Mouse (Mus musculus): ENCODE results near the gene Lrp2bp. TPM values are rescaled to one million over a fixed set of nuclear protein-coding genes. Genes with fewer than 3 reads are reported as not detected.

The Lrp2bp gene
- 0.45 and 0.66 TPM in 2 replicates for polyA plus RNA-seq (2015; fragmentation: Nextera tagmentation; extraction: Ambion mirVana)

DNA sequence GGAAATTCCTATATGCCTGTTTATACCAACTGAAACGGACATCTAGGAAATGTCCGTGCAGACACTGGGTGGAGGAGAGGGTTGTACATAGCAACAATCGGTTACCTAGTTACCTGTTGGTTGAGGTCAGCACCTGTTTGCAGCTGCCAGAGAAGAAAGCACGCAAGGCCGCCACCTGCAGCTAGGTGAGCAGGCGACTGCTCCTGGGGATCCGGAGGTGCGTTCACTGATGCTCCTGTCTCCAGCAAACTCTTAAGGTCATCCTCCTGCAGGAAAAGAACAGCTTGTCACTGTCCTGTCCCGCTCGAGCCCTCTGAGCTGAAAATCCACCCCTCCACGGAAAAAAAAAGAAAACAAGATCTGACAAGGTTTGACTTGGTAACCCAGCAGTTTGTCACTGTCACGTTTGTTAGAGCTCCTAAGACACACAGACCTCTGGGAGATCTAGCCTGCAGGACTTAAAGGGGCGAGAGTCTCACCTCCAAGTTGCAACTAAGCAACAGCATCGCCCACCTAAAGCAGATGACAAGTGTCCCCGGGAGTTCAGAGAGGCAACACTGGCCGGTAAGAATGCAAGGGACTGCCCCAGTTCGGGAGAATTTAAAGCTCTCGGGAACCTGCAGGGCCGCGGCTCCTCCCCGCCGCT is at the start of gene Lrp2bp:
Gene Lrp2bp (plus strand): TSS at position 166 of the 646 bp plus-strand sequence.
- Histone ChIP-seq H3K9ac (ENCODE audit: low read depth, low read length) (peak within 1 kb of the TSS; percentile 70), H3K27ac (peak within 1 kb of the TSS; percentile 93), H3K4me2 (ENCODE audit: low read length) (peak within 1 kb of the TSS; percentile 90), H3K9me3 (replicated peaks; ENCODE audit: low read length) (no peaks in the 10 kb centered on the region), H3K36me3 (ENCODE audit: insufficient read depth, low read length) (0 out of 2 replicates have a peak, but pooled peaks cover 5% of the 10 kb centered on the region), H3K27me3 (ENCODE audit: insufficient read depth, low read length) (no peaks in the 10 kb centered on the region), H3K4me3 (replicated peaks; ENCODE audit: low read depth, low read length) (peak within 1 kb of the TSS; percentile 58), H3K4me1 (replicated peaks; ENCODE audit: insufficient read depth, low read length) (0 out of 2 replicates have a peak, but pooled peaks cover 3% of the 10 kb centered on the region)
- ATAC-seq (replicated peaks; ENCODE audit: low FRiP score, low read depth), result 0 out of 2 replicates have a peak, but pooled peaks have one; percentile 18
- TF ChIP-seq CTCF (IDR thresholded peaks at IDR 0.05; ENCODE audit: low read depth), result no peak
- peak; percentile 44 for DNase-seq (ENCODE audit: low spot score)
- WGBS, result 1% methylated on average over 22 of the region's 22 CpGs

DNA sequence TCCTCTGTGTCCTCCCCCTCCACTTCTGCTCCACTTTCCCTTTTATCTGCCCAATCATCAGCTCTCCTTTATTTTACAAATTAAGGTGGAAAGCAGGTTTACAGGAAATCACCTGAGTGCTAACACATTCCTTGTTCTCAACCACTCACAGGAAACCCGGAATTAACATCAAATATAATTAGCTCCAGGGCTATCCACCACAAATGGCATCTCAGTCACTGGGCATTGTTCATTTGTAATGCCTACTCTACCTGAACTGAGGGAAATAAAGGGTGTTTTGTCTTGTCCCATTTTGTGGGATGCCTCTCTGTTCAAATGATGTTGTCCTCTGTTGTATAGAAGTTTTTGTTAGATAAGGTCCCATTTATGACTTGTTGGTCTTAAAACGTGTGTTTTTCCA is 48.5 kb upstream of the Lrp2bp start:
- TF ChIP-seq CTCF (IDR thresholded peaks at IDR 0.05; ENCODE audit: low read depth), result no peak
- no peak for ATAC-seq (replicated peaks; ENCODE audit: low FRiP score, low read depth)
- 35% methylated on average over 2 of the region's 2 CpGs for WGBS

DNA sequence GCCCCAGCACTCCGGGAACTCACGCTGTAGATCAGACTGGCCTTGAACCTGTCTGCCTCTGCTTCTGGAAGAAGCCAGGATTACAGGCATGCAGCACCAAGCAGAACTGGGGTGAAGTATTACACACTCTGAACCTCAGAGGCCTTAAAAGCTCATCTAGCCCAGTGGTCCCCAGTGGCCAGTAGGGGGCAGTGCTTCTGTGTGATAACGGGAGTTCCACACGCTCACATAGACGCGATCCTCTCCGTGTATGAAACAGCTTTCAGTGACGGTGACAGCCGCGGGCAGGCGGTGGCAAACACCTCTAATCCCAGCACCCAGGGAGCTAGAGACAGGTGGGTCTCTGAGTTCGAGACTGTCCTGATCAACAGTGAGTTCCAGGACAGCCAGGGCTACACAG is 28.2 kb upstream of the Lrp2bp start:
- TF ChIP-seq CTCF (IDR thresholded peaks at IDR 0.05; ENCODE audit: low read depth), result peak; percentile 18; the same call in 1 of the 2 replicates
- H3K9ac ChIP-seq (ENCODE audit: low read depth, low read length), result no peak overlapping the region
- H3K9me3 ChIP-seq (replicated peaks; ENCODE audit: low read length), result no peaks in the 10 kb centered on the region
- H3K36me3 ChIP-seq (ENCODE audit: insufficient read depth, low read length), result no peaks in the 10 kb centered on the region
- H3K4me1 ChIP-seq (replicated peaks; ENCODE audit: insufficient read depth, low read length), result no peaks in the 10 kb centered on the region
- DNase-seq (ENCODE audit: low spot score) (no peak), ATAC-seq (replicated peaks; ENCODE audit: low FRiP score, low read depth) (no peak)
- H3K4me2 ChIP-seq (ENCODE audit: low read length), result no peak overlapping the region
- H3K27me3 ChIP-seq (ENCODE audit: insufficient read depth, low read length), result no peaks in the 10 kb centered on the region
- no peak overlapping the region for H3K4me3 ChIP-seq (replicated peaks; ENCODE audit: low read depth, low read length)
- WGBS, result 95% methylated on average over 12 of the region's 12 CpGs
- no peak overlapping the region for H3K27ac ChIP-seq

More for the DNA sequence above, 48.5 kb upstream of the Lrp2bp start:
- no peaks in the 10 kb centered on the region for H3K36me3 ChIP-seq (ENCODE audit: insufficient read depth, low read length)
- no peak overlapping the region for H3K27ac ChIP-seq
- no peak overlapping the region for H3K9ac ChIP-seq (ENCODE audit: low read depth, low read length)
- H3K27me3 ChIP-seq (ENCODE audit: insufficient read depth, low read length), result no peaks in the 10 kb centered on the region
- no peak overlapping the region for H3K4me2 ChIP-seq (ENCODE audit: low read length)
- no peaks in the 10 kb centered on the region for H3K9me3 ChIP-seq (replicated peaks; ENCODE audit: low read length)
- no peak overlapping the region for H3K4me3 ChIP-seq (replicated peaks; ENCODE audit: low read depth, low read length)
- DNase-seq (ENCODE audit: low spot score), result no peak
- H3K4me1 ChIP-seq (replicated peaks; ENCODE audit: insufficient read depth, low read length), result no peaks in the 10 kb centered on the region

DNA sequence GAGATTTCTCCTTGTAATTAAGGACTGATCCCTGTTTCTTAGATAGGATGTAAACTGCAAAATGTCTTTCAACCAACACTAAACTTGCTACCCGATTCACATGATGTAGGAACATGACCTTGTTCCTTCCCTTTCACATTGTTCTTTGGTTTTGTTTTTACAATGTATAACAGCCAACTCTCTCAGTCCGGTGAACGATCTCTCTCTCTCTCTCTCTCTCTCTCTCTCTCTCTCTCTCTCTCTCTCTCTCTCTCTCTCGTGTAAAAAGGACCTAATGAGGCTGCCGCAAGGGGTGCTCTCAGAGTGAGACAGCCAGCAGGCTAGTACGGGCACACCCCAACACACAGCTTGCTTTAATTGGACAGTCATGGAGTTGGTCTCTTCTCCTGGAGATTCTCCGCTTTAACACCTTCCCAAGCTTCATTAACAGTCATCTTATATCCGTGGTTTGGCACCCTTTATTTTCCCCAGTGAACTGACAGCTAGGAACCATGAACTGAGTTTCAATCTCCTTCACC is 25.1 kb upstream of the Lrp2bp start:
- DNase-seq (ENCODE audit: low spot score), result no peak
- 58% methylated on average over 8 of the region's 8 CpGs for whole genome bisulfite sequencing
- no peak overlapping the region for H3K4me3 ChIP-seq (replicated peaks; ENCODE audit: low read depth, low read length)

DNA sequence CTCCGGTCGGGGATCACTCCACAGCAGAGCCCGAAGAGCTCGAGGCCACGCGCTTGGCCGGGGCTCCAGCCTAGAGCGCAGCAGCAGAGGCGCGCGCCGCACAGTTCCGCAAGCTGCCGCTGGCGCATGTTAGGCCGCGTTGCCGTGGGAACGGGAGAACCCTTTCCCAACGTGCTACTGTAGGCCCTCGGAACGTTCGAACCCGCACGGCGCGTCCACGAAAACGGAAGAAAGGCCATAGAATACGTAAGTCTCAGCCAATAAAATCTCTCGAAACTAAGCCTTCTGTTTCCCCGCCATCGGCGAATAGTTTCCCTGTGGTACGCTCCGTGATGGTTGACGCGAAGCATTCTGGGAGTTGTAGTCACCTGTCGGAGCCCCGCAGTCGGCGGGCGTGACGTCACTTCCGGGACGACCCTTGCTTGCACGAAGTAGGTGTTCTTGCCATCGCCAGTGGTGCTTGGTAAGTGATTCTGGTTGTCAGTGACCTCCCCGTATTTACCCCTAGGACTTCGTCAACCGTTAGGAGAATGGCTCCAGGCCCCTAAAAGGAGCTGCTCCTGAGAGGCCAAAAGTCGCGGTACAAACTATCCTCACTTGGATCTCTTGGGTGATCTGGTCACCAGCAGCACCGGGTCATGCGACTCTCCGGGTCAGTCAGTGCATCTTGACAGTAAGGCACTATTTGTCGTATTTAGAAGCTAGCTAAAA is 23.8 kb upstream of the Lrp2bp start, which contains the start of the genes 1700029J07Rik and Ufsp2:
Gene 1700029J07Rik (minus strand): TSS at position 127 of the 711 bp plus-strand sequence.
Gene Ufsp2 (plus strand): TSS at position 403 of the 711 bp plus-strand sequence.
- DNase-seq (ENCODE audit: low spot score), result peak; percentile 99
- ATAC-seq (replicated peaks; ENCODE audit: low FRiP score, low read depth), result peak; percentile 99
- Histone ChIP-seq H3K4me1 (replicated peaks; ENCODE audit: insufficient read depth, low read length) (0 out of 2 replicates have a peak, but pooled peaks cover 3% of the 10 kb centered on the region), H3K27ac (peak within 1 kb of the TSS; percentile 79), H3K9me3 (replicated peaks; ENCODE audit: low read length) (no peaks in the 10 kb centered on the region), H3K4me3 (replicated peaks; ENCODE audit: low read depth, low read length) (peak within 1 kb of the TSS; percentile 66), H3K9ac (ENCODE audit: low read depth, low read length) (peak within 1 kb of the TSS; percentile 47), H3K27me3 (ENCODE audit: insufficient read depth, low read length) (no peaks in the 10 kb centered on the region), H3K4me2 (ENCODE audit: low read length) (peak within 1 kb of the TSS; percentile 83), H3K36me3 (ENCODE audit: insufficient read depth, low read length) (0 out of 2 replicates have a peak, but pooled peaks cover 4% of the 10 kb centered on the region)
- under 1% methylated on average over 57 of the region's 57 CpGs for WGBS
- peak; percentile 34; the same call in 1 of the 2 replicates for TF ChIP-seq CTCF (IDR thresholded peaks at IDR 0.05; ENCODE audit: low read depth)

More for the DNA sequence above, 25.1 kb upstream of the Lrp2bp start:
- Histone ChIP-seq H3K9me3 (replicated peaks; ENCODE audit: low read length) (no peaks in the 10 kb centered on the region), H3K27me3 (ENCODE audit: insufficient read depth, low read length) (no peaks in the 10 kb centered on the region), H3K36me3 (ENCODE audit: insufficient read depth, low read length) (0 out of 2 replicates have a peak, but pooled peaks cover 4% of the 10 kb centered on the region), H3K4me1 (replicated peaks; ENCODE audit: insufficient read depth, low read length) (0 out of 2 replicates have a peak, but pooled peaks cover 3% of the 10 kb centered on the region), H3K4me2 (ENCODE audit: low read length) (peak overlapping the region; percentile 83), H3K9ac (ENCODE audit: low read depth, low read length) (no peak overlapping the region), H3K27ac (no peak overlapping the region)
- no peak for TF ChIP-seq CTCF (IDR thresholded peaks at IDR 0.05; ENCODE audit: low read depth)
- ATAC-seq (replicated peaks; ENCODE audit: low FRiP score, low read depth), result no peak

Data from kidney, postnatal 0 days (tissue).